ENCODE assay signal across 8 mouse cellular contexts in the genomic region with DNA sequence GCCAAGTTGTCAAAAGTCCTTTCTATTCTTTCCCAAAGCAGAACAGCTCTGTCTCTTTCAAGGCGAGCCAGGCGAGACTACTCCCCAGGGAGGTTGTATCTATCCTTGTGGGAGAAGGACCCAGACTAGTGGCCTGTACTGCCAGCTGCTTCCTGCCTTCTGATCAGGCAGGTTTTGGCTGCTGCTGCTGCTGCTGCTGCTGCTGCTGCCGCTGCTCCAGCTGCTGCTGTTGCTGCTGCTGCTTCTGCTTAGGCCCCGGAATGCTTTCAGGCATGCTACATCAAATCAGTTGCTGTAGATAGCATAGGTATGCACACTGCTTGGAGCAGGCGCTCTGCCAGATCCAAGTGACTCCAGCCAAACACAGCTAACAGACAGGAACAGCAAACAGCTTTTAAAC.
DNase-seq lines count a peak whose midpoint lies in the region; ATAC-seq lines count a peak whose summit lies in the region.

No protein-coding gene starts in this region.

- ATAC-seq in midbrain, embryonic 12.5 days (ENCODE audit: low FRiP score, low read depth): peak; percentile 42; the same call in 1 of the 2 replicates

- peaks cover 30% of the 10 kb centered on the region for H3K4me1 ChIP-seq in midbrain, embryonic 12.5 days

- WGBS in midbrain, embryonic 12.5 days: 22% methylated on average over 5 of the region's 5 CpGs

- H3K27ac ChIP-seq in midbrain, embryonic 12.5 days (replicated peaks): peak overlapping the region; percentile 43

- no peak overlapping the region for H3K9ac ChIP-seq in midbrain, embryonic 12.5 days (replicated peaks)

- H3K27me3 ChIP-seq in midbrain, embryonic 12.5 days: no peaks in the 10 kb centered on the region

- no peak overlapping the region for H3K4me2 ChIP-seq in midbrain, embryonic 12.5 days (replicated peaks)

- DNase-seq in adrenal gland, postnatal 10 days: peak; percentile 19
- no peak for DNase-seq in adrenal gland, postnatal 4 days (ENCODE audit: low spot score in 2 of 2)
- DNase-seq in brain, adult 2 months (ENCODE audit: low read depth, low spot score): peak; percentile 57
- peak; percentile 61 for DNase-seq in heart, postnatal 4 days
- no peak for DNase-seq in lung, postnatal 4 days
- no peak for DNase-seq in layer of hippocampus, postnatal 36 days
- DNase-seq in right cerebral cortex, postnatal 4 days: no peak

- no peak overlapping the region for H3K4me3 ChIP-seq in midbrain, embryonic 12.5 days

- H3K9me3 ChIP-seq in midbrain, embryonic 12.5 days: no peaks in the 10 kb centered on the region

- H3K36me3 ChIP-seq in midbrain, embryonic 12.5 days: no peaks in the 10 kb centered on the region

Comparison
In these comparisons a context has a peak if more than half of its experiments do, and no peak if none do; other contexts are left out.
1. DNase-seq: peak in adrenal gland, postnatal 10 days (single experiment), brain, adult 2 months (single experiment) and heart, postnatal 4 days (single experiment); none in adrenal gland, postnatal 4 days (0 of 2), lung, postnatal 4 days (0 of 2), layer of hippocampus, postnatal 36 days (0 of 2) and right cerebral cortex, postnatal 4 days (single experiment).